ENCODE assay signal across 9 mouse cellular contexts in genomic region chr17:34139416-34139815, GRCm38 (mm10). TPM values are rescaled to one million over a fixed set of nuclear protein-coding genes. Genes with fewer than 3 reads are reported as not detected.
DNase-seq lines count a peak whose midpoint lies in the region; ATAC-seq and TF ChIP-seq lines count a peak whose summit lies in the region.
"Had no signal": no experiment of that assay in that cellular context is flagged by ENCODE, and none has a peak within 500 bp of the region (broad histone marks: within the 10 kb centered on the region; RNA-seq: fewer than 3 reads in every experiment).

No protein-coding gene starts in this region.

- peaks cover 41% of the 10 kb centered on the region for H3K27me3 ChIP-seq in forebrain, embryonic 14.5 days (replicated peaks; ENCODE audit: control insufficient read depth, insufficient read depth, low read length)
- H3K27me3 ChIP-seq in kidney, adult 2 months (replicated peaks; ENCODE audit: control insufficient read depth, insufficient read depth, low read length): no peaks in the 10 kb centered on the region
- no peaks in the 10 kb centered on the region for H3K27me3 ChIP-seq in lung, postnatal 0 days (replicated peaks; ENCODE audit: insufficient read depth, low read length)

- H3K9ac ChIP-seq in forebrain, embryonic 14.5 days (ENCODE audit: low read length): peak overlapping the region; percentile 21; the same call in 1 of the 2 replicates
- no peak overlapping the region for H3K9ac ChIP-seq in lung, postnatal 0 days (replicated peaks; ENCODE audit: low read depth)

- H3K9me3 ChIP-seq in forebrain, embryonic 14.5 days (replicated peaks; ENCODE audit: control insufficient read depth, low read length): no peaks in the 10 kb centered on the region
- no peaks in the 10 kb centered on the region for H3K9me3 ChIP-seq in lung, postnatal 0 days (ENCODE audit: low read length)

- no peak for DNase-seq in layer of hippocampus, adult 2 months (ENCODE audit: low spot score in 2 of 2)
- DNase-seq in layer of hippocampus, adult 9-11 months: no peak
- peak; percentile 38 for DNase-seq in forebrain, embryonic 14.5 days (ENCODE audit: low spot score)
- DNase-seq in kidney, adult 2 months: peak; percentile 64
- DNase-seq in lung, postnatal 0 days (ENCODE audit: low spot score): peak; percentile 76
- peak; percentile 51 for DNase-seq in yolk sac, embryonic 10.5 days (ENCODE audit: low spot score)
- no peak for DNase-seq in left cerebral cortex, adult 9 months (ENCODE audit: low spot score in 2 of 2)
- DNase-seq in frontal cortex, adult 2 months (ENCODE audit: extremely low spot score in 1 of 2, low spot score in 1 of 2): no peak

- 1% methylated on average over 16 of the region's 16 CpGs for WGBS in forebrain, embryonic 14.5 days
- 7% methylated on average over 16 of the region's 16 CpGs for WGBS in kidney, adult 2 months
- WGBS in lung, postnatal 0 days: 6% methylated on average over 16 of the region's 16 CpGs

- H3K4me2 ChIP-seq in forebrain, embryonic 14.5 days (ENCODE audit: low read length): peak overlapping the region; percentile 46
- peak overlapping the region; percentile 48 for H3K4me2 ChIP-seq in lung, postnatal 0 days (replicated peaks; ENCODE audit: low read depth, low read length)

- peak overlapping the region; percentile 33 for H3K4me3 ChIP-seq in layer of hippocampus, adult 2 months
- peak overlapping the region; percentile 14 for H3K4me3 ChIP-seq in forebrain, embryonic 14.5 days (ENCODE audit: low read depth, low read length)
- H3K4me3 ChIP-seq in kidney, adult 2 months (ENCODE audit: insufficient read depth, low read depth, low read length): peak overlapping the region; percentile 20
- peak overlapping the region; percentile 8; the same call in 1 of the 2 replicates for H3K4me3 ChIP-seq in lung, postnatal 0 days (ENCODE audit: low read depth, low read length)

- H3K27ac ChIP-seq in layer of hippocampus, adult 2 months: no peak overlapping the region
- H3K27ac ChIP-seq in forebrain, embryonic 14.5 days (ENCODE audit: low read depth, low read length): no peak overlapping the region
- H3K27ac ChIP-seq in kidney, adult 2 months (ENCODE audit: insufficient read depth, low read depth, low read length): no peak overlapping the region
- no peak overlapping the region for H3K27ac ChIP-seq in lung, postnatal 0 days (ENCODE audit: low read length)
- H3K27ac ChIP-seq: macrophage had no signal

- no peak for TF ChIP-seq CTCF in layer of hippocampus, adult 2 months (conservative IDR thresholded peaks at IDR 0.05)
- no peak for TF ChIP-seq CTCF in kidney, adult 2 months (conservative IDR thresholded peaks at IDR 0.05; ENCODE audit: insufficient read depth, insufficient read length, low read depth, low read length)
- TF ChIP-seq CTCF in lung, postnatal 0 days (IDR thresholded peaks at IDR 0.05): no peak

- no peaks in the 10 kb centered on the region for H3K36me3 ChIP-seq in forebrain, embryonic 14.5 days (ENCODE audit: control insufficient read depth, insufficient read depth, low read length)
- H3K36me3 ChIP-seq in kidney, adult 2 months (ENCODE audit: control insufficient read depth, insufficient read depth, low read length): no peaks in the 10 kb centered on the region
- H3K36me3 ChIP-seq in lung, postnatal 0 days (ENCODE audit: insufficient read depth, low read length): no peaks in the 10 kb centered on the region

- no peak for TF ChIP-seq EP300 in lung, postnatal 0 days (IDR thresholded peaks at IDR 0.05)

- TF ChIP-seq POLR2A in kidney, adult 2 months (IDR thresholded peaks at IDR 0.05; ENCODE audit: low read depth, low read length): no peak

- ATAC-seq in forebrain, embryonic 14.5 days: no peak
- peak; percentile 27; the same call in 1 of the 2 replicates for ATAC-seq in lung, postnatal 0 days

- no peaks in the 10 kb centered on the region for H3K4me1 ChIP-seq in forebrain, embryonic 14.5 days (ENCODE audit: control insufficient read depth, insufficient read depth, low read length)
- no peaks in the 10 kb centered on the region for H3K4me1 ChIP-seq in kidney, adult 2 months (ENCODE audit: control insufficient read depth, insufficient read depth, low read length)
- H3K4me1 ChIP-seq in lung, postnatal 0 days (ENCODE audit: insufficient read depth, low read depth, low read length): no peaks in the 10 kb centered on the region

RNA-seq across cellular contexts. Expression of gene H2-DMb2, which starts 3.7 kb away (rescaled TPM):
- total RNA-seq in layer of hippocampus, adult 2 months (2021): under 1 TPM; 0.77 to 0.96 TPM
- 0.18 and 0.36 TPM in 2 replicates for polyA plus RNA-seq in forebrain, embryonic 14.5 days (2014; fragmentation: Nextera tagmentation; extraction: Ambion mirVana)
- polyA plus RNA-seq in kidney, adult 2 months (2012; rRNA removed): 3.2 and 15.6 TPM in 2 replicates
- 1.8 and 2.2 TPM in 2 replicates for polyA plus RNA-seq in lung, postnatal 0 days (2015; fragmentation: Nextera tagmentation; extraction: Ambion mirVana)
- 0.99 and 1.1 TPM in 2 replicates for polyA plus RNA-seq in frontal cortex, adult 2 months (2012; rRNA removed)

RNA-seq across cellular contexts. Expression of gene H2-DMb1, which starts 13.5 kb away (rescaled TPM):
- total RNA-seq in layer of hippocampus, adult 2 months (2021): 1 to 10 TPM; 1.8 to 2.5 TPM
- polyA plus RNA-seq in forebrain, embryonic 14.5 days (2014; fragmentation: Nextera tagmentation; extraction: Ambion mirVana): 0.66 and 1.2 TPM in 2 replicates
- polyA plus RNA-seq in kidney, adult 2 months (2012; rRNA removed): 72.3 and 80.5 TPM in 2 replicates
- 6.9 and 7.2 TPM in 2 replicates for polyA plus RNA-seq in lung, postnatal 0 days (2015; fragmentation: Nextera tagmentation; extraction: Ambion mirVana)
- polyA plus RNA-seq in frontal cortex, adult 2 months (2012; rRNA removed): 3.1 and 3.5 TPM in 2 replicates

RNA-seq across cellular contexts. Expression of gene Brd2, which starts 17.0 kb away (rescaled TPM):
- total RNA-seq in layer of hippocampus, adult 2 months (2021): 100 to 1,000 TPM; 196 to 200 TPM
- polyA plus RNA-seq in forebrain, embryonic 14.5 days (2014; fragmentation: Nextera tagmentation; extraction: Ambion mirVana): 118 and 137 TPM in 2 replicates
- polyA plus RNA-seq in kidney, adult 2 months (2012; rRNA removed): 110 and 117 TPM in 2 replicates
- polyA plus RNA-seq in lung, postnatal 0 days (2015; fragmentation: Nextera tagmentation; extraction: Ambion mirVana): 80.2 and 80.3 TPM in 2 replicates
- polyA plus RNA-seq in frontal cortex, adult 2 months (2012; rRNA removed): 167 and 194 TPM in 2 replicates

RNA-seq across cellular contexts. Expression of gene H2-DMa, which starts 20.1 kb away (rescaled TPM):
- 10 to 100 TPM; 26.2 to 33.1 TPM for total RNA-seq in layer of hippocampus, adult 2 months (2021)
- polyA plus RNA-seq in forebrain, embryonic 14.5 days (2014; fragmentation: Nextera tagmentation; extraction: Ambion mirVana): 11.0 and 11.6 TPM in 2 replicates
- polyA plus RNA-seq in kidney, adult 2 months (2012; rRNA removed): 30.1 and 37.1 TPM in 2 replicates
- polyA plus RNA-seq in lung, postnatal 0 days (2015; fragmentation: Nextera tagmentation; extraction: Ambion mirVana): 20.7 and 23.9 TPM in 2 replicates
- 26.3 and 26.8 TPM in 2 replicates for polyA plus RNA-seq in frontal cortex, adult 2 months (2012; rRNA removed)

RNA-seq across cellular contexts. Expression of gene H2-Oa, which starts 47.3 kb away (rescaled TPM):
- total RNA-seq in layer of hippocampus, adult 2 months (2021): under 1 TPM in 1 of 2 experiments, not detected in 1; 0.44 TPM
- polyA plus RNA-seq in forebrain, embryonic 14.5 days (2014; fragmentation: Nextera tagmentation; extraction: Ambion mirVana): 0.22 TPM in 1 of 2 replicates, not detected in the other
- 3.1 and 8.5 TPM in 2 replicates for polyA plus RNA-seq in kidney, adult 2 months (2012; rRNA removed)
- 0.48 and 1.1 TPM in 2 replicates for polyA plus RNA-seq in lung, postnatal 0 days (2015; fragmentation: Nextera tagmentation; extraction: Ambion mirVana)
- 1.1 and 1.2 TPM in 2 replicates for polyA plus RNA-seq in frontal cortex, adult 2 months (2012; rRNA removed)

Comparison
In these comparisons a context has a peak if more than half of its experiments do, and no peak if none do; other contexts are left out.
1. DNase-seq: peak in forebrain, embryonic 14.5 days (single experiment), kidney, adult 2 months (single experiment), lung, postnatal 0 days (single experiment) and yolk sac, embryonic 10.5 days (single experiment); none in layer of hippocampus, adult 2 months (0 of 2), layer of hippocampus, adult 9-11 months (single experiment), left cerebral cortex, adult 9 months (0 of 2) and frontal cortex, adult 2 months (0 of 2).
2. Peak in every context shown above with its lines, with median percentiles within 50 percentile points of each other: H3K4me3 ChIP-seq.